Mouse (Mus musculus): Measurements from ENCODE around the gene Litaf.

Litaf gene

GRCm38 (mm10) chr16:10998224-10998623, 67.7 kb downstream of the Litaf start:
- in situ Hi-C loops (cut with MboI; ENCODE audit: unreplicated experiment in 2 of 2) = no loop called here

- in situ Hi-C loops (cut with MboI; ENCODE audit: unreplicated experiment in 2 of 2) = no loop called here
These were observed 69.4 kb downstream of the Litaf start for GRCm38 (mm10) chr16:10996576-10996975.

GRCm38 (mm10) chr16:10993032-10993744, 72.8 kb downstream of the Litaf start:
- in situ Hi-C loops (cut with MboI; ENCODE audit: unreplicated experiment in 2 of 2) = no loop called here

DNA sequence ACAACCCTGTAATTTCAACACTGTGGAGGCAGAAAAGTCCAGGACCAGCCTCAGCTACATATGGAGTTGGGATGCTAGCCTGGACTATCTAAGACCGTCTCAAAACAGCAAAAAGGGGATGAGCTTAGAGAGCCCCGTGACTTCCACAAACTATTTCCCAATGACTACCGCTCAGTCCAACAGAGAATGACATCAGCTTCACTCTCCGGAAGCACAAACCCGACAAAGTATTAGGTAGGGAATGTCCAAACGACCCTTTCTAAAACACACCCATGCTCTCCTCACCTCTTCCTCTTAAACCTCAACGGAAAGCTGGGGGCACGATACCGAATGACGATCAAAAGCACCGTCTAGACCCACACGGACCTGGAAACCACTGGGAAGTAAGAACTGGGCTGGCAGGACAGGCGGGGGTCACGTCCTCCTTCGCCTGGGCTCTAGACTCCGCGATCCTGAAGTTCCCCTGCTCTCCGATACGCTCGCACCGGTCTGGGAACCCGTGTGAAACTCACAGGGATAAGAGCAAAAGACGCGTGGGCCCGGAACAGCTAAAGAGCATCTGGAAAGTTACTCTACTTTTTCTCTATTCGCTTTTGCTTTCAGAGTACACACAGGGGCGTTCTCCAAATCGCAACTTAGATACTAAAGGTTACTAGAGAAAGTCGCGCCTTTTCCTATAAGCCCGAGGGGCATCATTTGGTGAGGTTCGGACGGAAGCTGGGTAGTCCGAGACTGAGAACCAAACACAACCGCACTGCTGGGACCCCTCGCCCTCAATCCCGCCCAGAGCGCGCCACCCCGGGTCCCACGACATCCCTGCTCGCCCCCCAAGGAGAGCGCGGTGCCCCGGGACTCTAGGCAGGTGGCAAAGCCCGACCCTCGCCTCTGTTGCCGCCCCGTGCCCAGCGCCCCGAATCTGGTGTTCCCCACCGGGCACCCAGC, 73.6 kb downstream of the Litaf start:
- in situ Hi-C loops (cut with MboI; ENCODE audit: unreplicated experiment in 2 of 2) = no loop called here

GRCm38 (mm10) chr16:10991737-10992089, 74.2 kb downstream of the Litaf start:
- in situ Hi-C loops (cut with MboI; ENCODE audit: unreplicated experiment in 2 of 2) = no loop called here

- in situ Hi-C loops (cut with MboI; ENCODE audit: unreplicated experiment in 2 of 2) = no loop called here
These were observed 75.2 kb downstream of the Litaf start for GRCm38 (mm10) chr16:10990763-10991162.

DNA sequence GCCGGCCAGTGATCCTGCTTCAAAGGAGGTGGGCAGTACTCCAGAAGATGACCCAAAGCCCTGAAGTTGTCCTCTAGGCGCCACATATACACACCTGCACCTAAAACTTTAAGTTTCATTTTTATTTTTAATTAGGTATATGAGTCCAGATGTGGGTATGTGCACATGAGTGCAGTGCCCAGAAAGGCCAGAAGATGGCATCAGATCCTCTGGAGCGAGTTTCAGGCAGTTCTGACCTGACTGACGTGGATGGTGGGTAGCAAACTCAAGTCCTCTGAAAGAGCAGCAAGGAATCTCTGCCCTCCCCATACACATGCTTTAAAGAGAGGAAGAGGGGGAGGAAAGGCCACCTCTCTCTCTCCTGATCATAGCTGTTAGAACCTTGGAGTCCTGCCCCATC, 76.1 kb downstream of the Litaf start:
- in situ Hi-C loops (cut with MboI; ENCODE audit: unreplicated experiment in 2 of 2) = no loop called here

DNA sequence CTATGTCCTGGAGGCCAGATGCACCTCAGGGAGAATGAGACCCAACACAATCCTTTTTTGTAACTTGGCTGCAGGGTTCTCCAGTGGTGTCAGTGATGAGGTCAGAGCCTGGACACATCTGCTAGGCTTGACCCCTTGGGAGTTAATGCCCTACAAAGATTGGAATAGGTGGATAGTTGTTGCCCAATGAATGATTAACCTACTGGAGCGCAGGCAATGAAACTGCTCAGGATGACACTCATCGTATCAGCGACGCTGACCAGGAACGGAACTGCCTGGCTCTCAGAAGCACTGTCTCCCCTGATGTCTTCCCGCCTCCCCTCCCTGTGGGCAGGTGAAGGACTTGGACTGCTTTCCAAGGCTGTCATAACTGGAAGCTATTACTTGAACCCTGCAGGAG, 76.6 kb downstream of the Litaf start:
- in situ Hi-C loops (cut with MboI; ENCODE audit: unreplicated experiment in 2 of 2) = no loop called here

- in situ Hi-C loops (cut with MboI; ENCODE audit: unreplicated experiment in 2 of 2) = no loop called here
These were observed 77.7 kb downstream of the Litaf start for GRCm38 (mm10) chr16:10988261-10988660.

- in situ Hi-C loops (cut with MboI; ENCODE audit: unreplicated experiment in 2 of 2) = no loop called here
These were observed 81.4 kb downstream of the Litaf start for GRCm38 (mm10) chr16:10984534-10984933.

DNA sequence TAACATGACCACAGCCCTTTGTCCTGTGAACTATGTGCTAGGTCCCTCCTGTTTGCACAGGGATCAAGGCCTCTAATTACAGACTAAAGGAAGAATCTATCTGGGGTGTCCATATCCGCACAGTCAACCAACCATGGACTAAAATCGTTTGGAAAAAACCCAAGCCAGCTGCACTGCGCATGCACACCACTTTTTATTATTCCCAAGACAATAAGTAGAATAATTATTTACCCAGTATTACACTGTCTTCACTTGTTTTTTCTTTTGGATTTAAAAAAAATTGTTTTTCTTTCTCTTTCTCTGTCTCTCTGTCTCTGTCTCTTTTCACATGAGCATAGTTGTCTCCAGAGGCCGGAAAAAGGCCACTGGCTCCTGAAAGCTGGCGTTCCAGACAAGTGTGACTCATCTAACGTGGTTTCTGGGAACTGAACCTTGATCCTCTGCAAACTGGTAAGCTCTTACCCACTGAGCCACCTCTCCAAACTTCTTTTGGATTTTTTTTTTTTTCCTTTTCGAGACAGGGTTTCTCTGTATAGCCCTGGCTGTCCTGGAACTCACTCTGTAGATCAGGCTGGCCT, 84.4 kb downstream of the Litaf start:
- in situ Hi-C loops (cut with MboI; ENCODE audit: unreplicated experiment in 2 of 2) = no loop called here

GRCm38 (mm10) chr16:10979064-10979803, 86.7 kb downstream of the Litaf start:
- in situ Hi-C loops (cut with MboI; ENCODE audit: unreplicated experiment in 2 of 2) = no loop called here

DNA sequence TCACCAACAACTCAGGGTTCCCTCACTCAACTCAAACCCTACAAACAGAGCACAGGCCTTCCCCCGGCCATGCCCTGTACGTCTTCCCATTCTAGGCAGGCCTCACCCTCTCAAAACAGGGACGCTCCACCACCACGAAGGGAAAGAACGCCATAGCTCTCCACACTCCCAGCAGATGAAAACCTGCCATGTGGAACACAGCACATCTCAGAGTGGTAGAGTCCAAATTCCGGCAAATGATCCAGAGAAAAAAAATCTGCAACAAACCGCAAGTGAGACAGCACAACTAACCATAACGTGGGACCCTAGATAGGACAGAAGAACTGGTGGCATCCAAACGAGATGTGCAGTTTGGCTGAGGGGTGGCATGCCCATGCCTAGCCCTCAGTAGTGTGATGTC, 88.1 kb downstream of the Litaf start:
- in situ Hi-C loops (cut with MboI; ENCODE audit: unreplicated experiment in 2 of 2) = no loop called here

GRCm38 (mm10) chr16:10976202-10976631, 89.7 kb downstream of the Litaf start:
- in situ Hi-C loops (cut with MboI; ENCODE audit: unreplicated experiment in 2 of 2) = no loop called here

GRCm38 (mm10) chr16:10974939-10975338, 91.0 kb downstream of the Litaf start:
- in situ Hi-C loops (cut with MboI; ENCODE audit: unreplicated experiment in 2 of 2) = loop anchor here (5.0 kb wide), 3 partner anchors 52 to 98 kb away; no protein-coding TSS in a partner anchor

DNA sequence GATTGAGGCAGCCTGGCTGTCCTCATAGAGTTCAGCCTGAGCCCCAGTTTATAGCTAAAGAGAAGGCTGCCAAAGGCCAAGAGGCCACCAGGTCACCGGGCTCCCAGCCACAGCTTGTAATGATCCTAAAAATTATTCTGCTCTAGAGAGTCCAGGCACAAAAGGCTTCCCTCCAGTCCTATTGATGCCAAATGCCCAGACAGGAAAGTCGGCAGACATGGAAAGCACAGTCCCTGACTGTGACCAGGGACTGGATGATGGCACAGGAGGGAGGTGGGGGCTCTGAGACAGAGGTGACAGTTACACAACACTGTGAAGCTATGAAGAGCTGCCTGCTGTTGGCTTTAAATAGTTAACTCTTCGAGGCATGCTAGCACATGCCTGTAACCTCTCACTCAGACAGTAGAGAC, 91.9 kb downstream of the Litaf start:
- in situ Hi-C loops (cut with MboI; ENCODE audit: unreplicated experiment in 2 of 2) = loop anchor here (5.0 kb wide), 3 partner anchors 53 to 97 kb away; no protein-coding TSS in a partner anchor

DNA sequence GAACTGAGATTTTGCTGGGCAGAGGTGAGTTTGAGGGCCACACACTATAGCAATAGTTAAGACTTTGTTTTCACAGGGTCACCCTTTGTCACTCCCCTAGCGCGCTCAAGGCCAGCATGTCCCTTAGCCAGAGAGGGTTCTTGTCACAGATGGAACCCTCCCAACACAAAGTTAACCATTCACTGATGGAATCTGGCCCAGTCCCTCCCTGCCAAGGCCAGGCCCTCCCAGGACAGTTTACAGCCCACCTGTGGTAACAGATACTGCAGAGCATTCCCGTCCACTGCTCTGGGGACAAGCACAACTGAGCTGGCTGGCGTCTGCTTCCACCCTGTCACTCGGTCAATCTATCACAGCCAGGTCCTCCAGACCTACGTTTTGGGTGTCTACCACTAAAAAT, 93.7 kb downstream of the Litaf start:
- in situ Hi-C loops (cut with MboI; ENCODE audit: unreplicated experiment in 2 of 2) = loop anchor here (5.0 kb wide), 3 partner anchors 55 to 95 kb away; no protein-coding TSS in a partner anchor

- in situ Hi-C loops (cut with MboI; ENCODE audit: unreplicated experiment in 2 of 2) = loop anchor here (5.0 kb wide), 3 partner anchors 57 to 93 kb away; no protein-coding TSS in a partner anchor
These were observed 96.0 kb downstream of the Litaf start for GRCm38 (mm10) chr16:10969944-10970343.

- in situ Hi-C loops (cut with MboI; ENCODE audit: unreplicated experiment in 2 of 2) = no loop called here
These were observed 96.6 kb downstream of the Litaf start for GRCm38 (mm10) chr16:10969342-10969741.

DNA sequence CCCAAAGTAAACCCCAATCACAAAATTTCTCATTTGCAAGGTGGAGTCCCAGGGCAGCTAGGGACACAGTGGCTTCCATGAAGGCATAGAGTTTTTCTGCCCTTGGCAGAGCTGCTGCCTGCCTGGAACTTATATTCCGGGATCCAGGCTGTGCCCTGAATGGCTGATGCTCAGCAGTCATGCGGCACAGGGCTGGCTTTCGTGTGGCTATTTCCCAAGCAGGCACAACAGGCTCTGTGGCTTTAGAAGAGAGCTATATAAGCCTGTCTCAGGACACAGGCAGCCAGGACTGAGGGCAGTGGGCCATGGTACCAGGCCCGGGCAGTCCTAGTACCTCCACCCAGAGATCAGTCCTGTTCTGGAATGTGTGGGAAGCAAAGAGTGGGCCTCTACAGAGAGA, 97.7 kb downstream of the Litaf start:
- in situ Hi-C loops (cut with MboI; ENCODE audit: unreplicated experiment in 2 of 2) = no loop called here

All from v-Abl transformed pro-B cells (cell line).